Mouse (Mus musculus): ENCODE results near the gene Arhgap40. TPM values are rescaled to one million over a fixed set of nuclear protein-coding genes. Genes with fewer than 3 reads are reported as not detected.
A peak's percentile ranks its signal among the peaks of the same experiment; 100 is the strongest.

The Arhgap40 gene
- polyA plus RNA-seq, 1 experiment from 2014 or later = 0.18 TPM

GRCm38 (mm10) chr2:158570421-158571081 lies 58.0 kb downstream of the Arhgap40 start:
- ChIA-PET CTCF (interaction anchor here (1.4 kb wide), 1 partner anchor 24 kb away, joined by 6 read pairs; no protein-coding TSS in a partner anchor), POLR2A (interaction anchor here (0.7 kb wide), 1 partner anchor 13 kb away, joined by 3 read pairs; no protein-coding TSS in a partner anchor)
- in situ Hi-C loops (cut with MboI; ENCODE audit: low pct_unique_long_range_greater_than_20kb) = no loop called here
- peaks cover 37% of the 10 kb centered on the region for H3K27me3 ChIP-seq
- peak; percentile 71 for ATAC-seq
- DNase-seq (ENCODE audit: low read depth, low spot score) = peak; percentile 43
- TF ChIP-seq CTCF (IDR thresholded peaks at IDR 0.05) = no peak

GRCm38 (mm10) chr2:158579979-158580378 lies 67.4 kb downstream of the Arhgap40 start:
- TF ChIP-seq CTCF (IDR thresholded peaks at IDR 0.05) = no peak
- CTCF ChIA-PET = no interaction called here
- POLR2A ChIA-PET = no interaction called here
- DNase-seq (ENCODE audit: low read depth, low spot score) (no peak), ATAC-seq (no peak)
- in situ Hi-C loops (cut with MboI; ENCODE audit: low pct_unique_long_range_greater_than_20kb) = no loop called here
- peaks cover 27% of the 10 kb centered on the region for H3K27me3 ChIP-seq

GRCm38 (mm10) chr2:158584621-158585358 lies 72.2 kb downstream of the Arhgap40 start:
- ATAC-seq (peak; percentile 65), DNase-seq (ENCODE audit: low read depth, low spot score) (peak; percentile 24)
- POLR2A ChIA-PET = no interaction called here
- CTCF ChIA-PET = interaction anchor here (1.4 kb wide), 1 partner anchor 38 kb away, joined by 5 read pairs; no protein-coding TSS in a partner anchor
- peaks cover 42% of the 10 kb centered on the region for H3K27me3 ChIP-seq
- TF ChIP-seq CTCF (IDR thresholded peaks at IDR 0.05) = no peak
- in situ Hi-C loops (cut with MboI; ENCODE audit: low pct_unique_long_range_greater_than_20kb) = no loop called here

- in situ Hi-C loops (cut with MboI; ENCODE audit: low pct_unique_long_range_greater_than_20kb) = no loop called here
- no peak for ATAC-seq
Observed at GRCm38 (mm10) chr2:158588524-158589271, 76.1 kb downstream of the Arhgap40 start.

GRCm38 (mm10) chr2:158590495-158590894 lies 77.9 kb downstream of the Arhgap40 start:
- TF ChIP-seq CTCF (IDR thresholded peaks at IDR 0.05) = no peak
- ChIA-PET POLR2A (no interaction called here), CTCF (no interaction called here)
- ATAC-seq (no peak), DNase-seq (ENCODE audit: low read depth, low spot score) (no peak)
- in situ Hi-C loops (cut with MboI; ENCODE audit: low pct_unique_long_range_greater_than_20kb) = no loop called here
- peaks cover 58% of the 10 kb centered on the region for H3K27me3 ChIP-seq

More at GRCm38 (mm10) chr2:158588524-158589271, 76.1 kb downstream of the Arhgap40 start:
- TF ChIP-seq CTCF (IDR thresholded peaks at IDR 0.05) = no peak
- no peak for DNase-seq (ENCODE audit: low read depth, low spot score)
- peaks cover 51% of the 10 kb centered on the region for H3K27me3 ChIP-seq
- CTCF ChIA-PET = no interaction called here
- POLR2A ChIA-PET = no interaction called here

- ATAC-seq (no peak), DNase-seq (ENCODE audit: low read depth, low spot score) (no peak)
- H3K27me3 ChIP-seq = peaks cover 63% of the 10 kb centered on the region
- in situ Hi-C loops (cut with MboI; ENCODE audit: low pct_unique_long_range_greater_than_20kb) = no loop called here
- POLR2A ChIA-PET = no interaction called here
- CTCF ChIA-PET = no interaction called here
- TF ChIP-seq CTCF (IDR thresholded peaks at IDR 0.05) = no peak
Observed at GRCm38 (mm10) chr2:158591286-158591685, 78.7 kb downstream of the Arhgap40 start.

- no peak for TF ChIP-seq CTCF (IDR thresholded peaks at IDR 0.05)
- H3K27me3 ChIP-seq = peaks cover 62% of the 10 kb centered on the region
- in situ Hi-C loops (cut with MboI; ENCODE audit: low pct_unique_long_range_greater_than_20kb) = no loop called here
- POLR2A ChIA-PET = no interaction called here
- ATAC-seq (no peak), DNase-seq (ENCODE audit: low read depth, low spot score) (no peak)
- CTCF ChIA-PET = no interaction called here
Observed at GRCm38 (mm10) chr2:158593371-158593770, 80.8 kb downstream of the Arhgap40 start.

- ATAC-seq = no peak
- in situ Hi-C loops (cut with MboI; ENCODE audit: low pct_unique_long_range_greater_than_20kb) = no loop called here
- no peak for DNase-seq (ENCODE audit: low read depth, low spot score)
- TF ChIP-seq CTCF (IDR thresholded peaks at IDR 0.05) = no peak
- ChIA-PET POLR2A (no interaction called here), CTCF (interaction anchor here (1.6 kb wide), 1 partner anchor 48 kb away, joined by 5 read pairs; no protein-coding TSS in a partner anchor)
- peaks cover 61% of the 10 kb centered on the region for H3K27me3 ChIP-seq
Observed at GRCm38 (mm10) chr2:158595103-158595502, 82.5 kb downstream of the Arhgap40 start.

GRCm38 (mm10) chr2:158595577-158595976 lies 83.0 kb downstream of the Arhgap40 start:
- TF ChIP-seq CTCF (IDR thresholded peaks at IDR 0.05) = no peak
- CTCF ChIA-PET = interaction anchor here (1.6 kb wide), 1 partner anchor 49 kb away, joined by 5 read pairs; no protein-coding TSS in a partner anchor
- DNase-seq (ENCODE audit: low read depth, low spot score) = no peak
- in situ Hi-C loops (cut with MboI; ENCODE audit: low pct_unique_long_range_greater_than_20kb) = no loop called here
- POLR2A ChIA-PET = no interaction called here
- peaks cover 59% of the 10 kb centered on the region for H3K27me3 ChIP-seq
- ATAC-seq = no peak

GRCm38 (mm10) chr2:158596803-158597202 lies 84.2 kb downstream of the Arhgap40 start:
- ATAC-seq (no peak), DNase-seq (ENCODE audit: low read depth, low spot score) (no peak)
- H3K27me3 ChIP-seq = peaks cover 63% of the 10 kb centered on the region
- ChIA-PET CTCF (no interaction called here), POLR2A (no interaction called here)
- in situ Hi-C loops (cut with MboI; ENCODE audit: low pct_unique_long_range_greater_than_20kb) = no loop called here
- no peak for TF ChIP-seq CTCF (IDR thresholded peaks at IDR 0.05)

Other genes starting within 250 kb of the Arhgap40 start
- 75.1 TPM for gene Lbp, start 206.3 kb upstream of the Arhgap40 start, polyA plus RNA-seq (2021)
- not detected for gene Snhg11, start 137.2 kb upstream of the Arhgap40 start, polyA plus RNA-seq (2021)
- gene Ralgapb, start 102.9 kb upstream of the Arhgap40 start, polyA plus RNA-seq (2021) = 46.2 TPM
- gene Adig, start 10.2 kb upstream of the Arhgap40 start, polyA plus RNA-seq (2021) = not detected
- not detected for gene Slc32a1, start 98.0 kb downstream of the Arhgap40 start, polyA plus RNA-seq (2021)
- 11.5 TPM for gene Actr5, start 112.1 kb downstream of the Arhgap40 start, polyA plus RNA-seq (2021)
- 0.06 TPM for gene Ppp1r16b, start 152.6 kb downstream of the Arhgap40 start, polyA plus RNA-seq (2021)

Data from Patski (cell line).